Mouse (Mus musculus): ENCODE data around the gene F2.
"Not testable (repeated sequence)": the region's sequence is repeated elsewhere in the genome, so short reads cannot be mapped to it uniquely, and the experiment has no call there.

F2 gene

DNA sequence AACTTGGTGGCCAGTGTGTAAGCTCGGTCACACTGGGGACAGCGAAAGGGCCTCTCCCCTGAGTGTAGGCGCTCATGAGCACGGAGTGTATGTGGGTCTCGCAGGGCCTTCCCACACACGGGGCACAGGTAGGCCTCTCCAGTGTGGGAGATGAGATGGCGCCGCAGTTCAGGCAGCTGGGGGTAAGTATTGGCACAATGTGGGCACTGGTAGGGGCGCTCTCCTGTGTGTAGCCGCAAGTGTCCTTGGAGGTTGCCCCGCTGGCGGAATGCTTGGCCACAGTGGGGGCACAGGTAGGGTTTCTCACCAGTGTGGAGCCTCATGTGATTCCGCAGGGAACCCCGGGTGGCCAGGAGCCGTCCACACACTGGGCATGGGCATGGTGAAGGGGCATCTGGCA is 9.1 kb upstream of the F2 start:
- DNase-seq: no peak

DNA sequence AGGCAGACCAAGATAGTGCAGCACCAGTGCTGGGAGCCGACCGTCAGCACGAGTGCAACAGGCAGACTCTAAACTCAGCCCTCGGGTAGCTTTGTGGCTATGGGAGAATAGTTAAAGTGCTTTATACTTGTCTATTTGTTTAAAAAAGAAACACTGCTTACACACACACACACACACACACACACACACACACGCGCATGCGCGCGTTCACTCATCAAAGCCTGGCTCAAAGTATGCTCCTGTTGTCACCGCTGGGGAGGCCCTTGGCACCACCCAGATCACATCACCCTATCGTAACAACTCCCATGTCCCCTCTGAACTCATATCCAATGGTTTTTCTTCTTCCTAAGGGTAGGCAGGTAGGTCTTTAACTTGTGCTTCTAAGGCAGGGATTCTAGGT is 7.8 kb upstream of the F2 start:
- DNase-seq: no peak

DNA sequence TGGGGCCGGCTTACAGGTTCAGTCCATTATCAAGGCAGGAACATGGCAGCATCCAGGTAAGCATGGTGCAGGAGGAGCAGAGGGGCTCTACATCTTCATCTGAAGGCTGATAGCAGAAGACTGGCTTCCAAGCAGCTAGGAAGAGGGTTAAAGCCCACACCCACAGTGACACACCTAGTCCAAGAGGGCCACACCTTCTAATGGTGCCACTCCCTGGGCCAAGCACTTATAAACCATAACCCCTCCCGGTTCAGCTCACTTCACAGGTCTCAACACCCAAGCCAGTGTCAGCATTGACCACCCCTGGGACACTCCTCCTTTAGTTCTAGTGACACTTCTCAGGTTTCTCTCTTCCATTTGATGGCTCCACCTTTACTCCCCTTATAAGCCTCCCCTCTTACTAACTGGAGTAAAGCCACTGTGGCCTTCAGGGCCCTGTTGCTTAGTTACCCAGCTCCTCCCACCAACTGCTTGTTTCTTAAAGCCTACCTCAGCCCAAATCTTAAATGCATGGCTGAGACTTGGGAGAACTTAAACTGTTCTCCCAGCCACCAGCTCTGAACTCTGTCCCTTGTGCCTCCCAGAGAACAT is 6.7 kb upstream of the F2 start:
- no peak for DNase-seq

DNA sequence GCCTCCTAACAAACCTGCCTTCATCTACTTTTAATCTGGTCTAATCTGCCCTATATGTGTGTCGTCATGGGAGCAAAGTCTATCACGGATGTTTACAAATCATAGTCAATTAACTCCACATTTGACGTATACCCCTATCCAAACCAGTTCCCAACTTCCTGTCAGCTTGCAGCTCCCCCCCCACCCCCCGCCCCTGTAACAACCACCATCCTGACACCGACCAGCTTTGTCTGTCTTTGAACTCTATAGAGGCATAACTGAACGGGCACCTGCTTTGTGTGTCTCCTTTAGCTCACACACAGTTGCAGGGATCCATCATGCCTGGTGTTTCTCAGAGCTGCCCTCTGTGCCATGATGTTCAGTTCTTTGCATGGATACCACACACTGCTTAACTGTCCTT is 2.7 kb upstream of the F2 start:
- no peak for DNase-seq

DNA sequence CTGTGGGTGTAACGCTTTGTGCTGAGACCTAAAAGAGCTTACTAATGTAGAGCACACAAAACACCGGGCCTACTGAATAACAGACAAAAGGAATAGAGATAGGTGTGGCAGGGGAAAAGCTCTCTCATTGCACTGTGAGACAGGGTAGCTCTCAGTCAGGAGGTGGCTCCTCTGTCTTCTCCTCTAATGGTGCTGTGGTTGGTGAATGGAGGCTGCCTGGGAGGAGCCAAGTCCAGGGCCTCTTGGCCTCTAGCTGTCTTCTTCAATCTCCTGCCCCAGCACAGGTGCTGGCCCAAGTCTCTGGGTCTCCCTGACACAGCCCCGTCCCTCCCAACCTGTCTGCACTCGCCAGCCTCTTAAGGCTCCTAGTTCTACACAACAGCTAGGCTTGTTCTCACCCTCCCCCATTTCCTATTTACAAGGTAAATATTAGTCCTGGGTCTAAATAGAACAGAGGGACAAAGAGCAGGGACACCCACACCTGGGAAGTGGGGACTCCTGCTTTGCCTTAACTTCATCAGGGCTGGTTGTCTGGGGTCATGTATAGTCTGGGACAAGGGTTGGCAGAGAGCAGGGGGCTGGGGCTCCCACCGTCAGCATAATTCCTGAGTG is 619 bp upstream of the F2 start:
- no peak for DNase-seq

DNA sequence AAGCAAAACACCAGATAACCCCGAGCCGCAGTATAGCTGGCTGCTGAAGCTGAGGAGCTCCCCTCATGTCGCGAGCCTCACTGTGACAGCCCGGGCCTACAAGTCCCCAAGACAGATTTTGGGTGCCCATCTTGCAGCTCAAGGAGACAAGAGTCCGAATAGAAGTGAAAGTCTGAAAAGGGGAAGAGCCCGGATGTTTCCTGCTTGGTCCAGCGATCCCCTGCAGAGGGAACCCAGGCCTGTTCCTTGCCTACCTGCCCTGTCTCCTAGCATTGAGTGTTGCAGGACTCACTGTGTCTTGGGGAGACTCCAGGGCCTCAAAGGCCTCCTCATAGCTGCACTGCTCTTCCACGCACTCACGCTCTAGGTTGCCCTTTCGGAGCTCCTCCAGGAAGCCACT is 728 bp downstream of the F2 start:
- DNase-seq: no peak

DNA sequence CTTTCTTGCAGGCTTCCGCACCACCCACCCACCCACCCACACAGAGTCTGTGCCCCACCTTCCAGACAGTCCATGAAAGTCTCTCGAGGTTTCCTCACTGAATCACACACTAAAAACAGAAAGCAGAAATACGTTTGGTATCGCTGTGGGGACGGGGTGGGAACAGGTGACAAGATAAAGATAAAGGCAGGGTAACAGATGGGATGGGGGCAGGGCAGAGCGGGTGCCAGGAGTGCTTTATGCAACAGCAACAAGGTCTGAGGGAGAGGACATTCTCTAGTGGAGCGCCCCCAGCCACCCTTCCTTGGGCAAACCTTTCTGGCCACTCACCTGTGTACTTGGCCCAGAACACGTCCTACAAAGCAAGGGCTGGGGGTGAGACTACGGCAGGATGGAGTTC is 1.4 kb downstream of the F2 start:
- DNase-seq: no peak

DNA sequence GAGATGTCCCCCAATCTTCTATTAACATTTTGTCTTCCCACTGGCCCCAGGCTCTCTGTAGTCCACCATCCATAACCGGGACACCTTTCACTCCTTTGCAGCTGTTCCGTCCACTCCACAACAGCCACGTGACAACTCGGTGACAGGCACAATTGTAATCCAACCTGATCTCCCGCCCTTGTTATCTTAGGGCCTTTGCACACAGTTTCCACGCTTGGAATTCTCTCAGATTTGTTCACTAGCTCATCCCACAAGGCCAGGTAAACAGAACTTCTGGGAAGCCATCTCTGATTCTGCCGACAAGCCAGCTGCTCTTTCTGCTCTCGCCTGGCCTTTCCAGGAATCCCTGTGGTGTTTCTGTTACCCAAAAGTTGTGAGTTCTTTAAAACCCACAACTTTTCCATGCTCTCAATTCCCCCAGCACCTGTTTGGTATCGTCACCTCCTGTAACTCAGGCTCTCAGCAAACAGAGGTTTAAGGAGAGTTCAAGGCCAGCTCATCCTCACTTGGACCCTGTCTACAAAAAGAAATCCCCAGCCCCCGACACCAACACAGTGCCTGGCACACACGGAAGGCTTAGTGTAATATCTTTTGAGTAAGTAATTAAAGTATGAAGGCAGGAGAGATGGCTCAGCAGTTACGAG is 2.8 kb downstream of the F2 start:
- no peak for DNase-seq

DNA sequence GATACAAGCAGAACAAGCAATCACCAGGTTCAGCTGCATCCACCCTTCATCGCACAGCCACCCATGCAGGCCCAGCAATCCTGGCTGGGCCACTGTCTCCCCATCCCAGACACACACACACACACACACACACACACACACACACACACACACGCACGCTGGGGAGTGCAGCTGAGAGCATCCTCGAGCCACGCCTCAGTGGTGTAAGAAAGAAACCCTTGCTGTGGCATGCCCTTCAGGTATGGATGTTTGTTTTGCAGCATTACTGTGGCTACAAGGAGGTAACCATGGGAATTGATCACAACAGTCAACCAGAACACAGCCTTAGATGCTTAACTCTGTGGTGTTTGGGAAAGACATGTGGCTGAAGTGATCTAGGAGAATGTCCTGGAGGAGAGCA is 3.9 kb downstream of the F2 start:
- no peak for DNase-seq

DNA sequence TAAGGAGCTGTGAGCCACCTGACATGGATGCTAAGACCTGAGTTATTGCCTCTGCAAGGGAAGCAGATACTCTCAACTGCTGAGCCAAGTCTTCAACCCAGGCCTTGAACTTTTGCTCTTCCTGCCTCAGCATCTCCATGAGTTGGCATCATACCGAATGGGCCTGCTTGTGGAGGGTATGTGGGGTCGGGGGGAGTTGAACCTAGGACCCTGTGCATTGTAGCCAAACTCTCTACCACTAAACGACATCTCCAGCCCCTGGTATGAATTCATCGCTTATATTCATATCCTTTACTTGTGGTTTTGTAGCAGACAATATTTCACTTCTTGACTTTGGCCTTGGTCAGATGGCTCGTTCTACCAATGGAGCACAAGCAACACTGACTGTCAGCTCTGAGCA is 4.4 kb downstream of the F2 start:
- no peak for DNase-seq

DNA sequence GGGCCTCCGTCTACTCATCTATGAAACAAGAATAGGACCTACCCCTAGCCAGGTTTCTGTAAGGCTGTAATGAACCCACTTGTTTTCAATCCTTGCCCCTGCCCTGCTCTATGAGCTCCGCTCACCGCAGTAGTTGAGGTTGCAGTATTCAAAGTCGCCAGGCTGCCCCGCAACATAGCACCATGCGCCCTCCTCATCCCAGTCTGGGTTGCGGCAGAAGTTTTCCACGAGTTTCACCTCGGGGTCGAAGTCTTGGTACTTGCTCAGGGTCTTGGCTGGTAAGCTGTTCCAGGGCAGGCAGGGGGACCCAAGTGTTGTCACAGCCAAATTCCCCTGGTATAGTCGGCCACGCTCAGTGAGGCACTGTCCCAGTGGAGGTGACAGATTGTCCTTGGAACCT is 5.8 kb downstream of the F2 start:
- no peak for DNase-seq

DNA sequence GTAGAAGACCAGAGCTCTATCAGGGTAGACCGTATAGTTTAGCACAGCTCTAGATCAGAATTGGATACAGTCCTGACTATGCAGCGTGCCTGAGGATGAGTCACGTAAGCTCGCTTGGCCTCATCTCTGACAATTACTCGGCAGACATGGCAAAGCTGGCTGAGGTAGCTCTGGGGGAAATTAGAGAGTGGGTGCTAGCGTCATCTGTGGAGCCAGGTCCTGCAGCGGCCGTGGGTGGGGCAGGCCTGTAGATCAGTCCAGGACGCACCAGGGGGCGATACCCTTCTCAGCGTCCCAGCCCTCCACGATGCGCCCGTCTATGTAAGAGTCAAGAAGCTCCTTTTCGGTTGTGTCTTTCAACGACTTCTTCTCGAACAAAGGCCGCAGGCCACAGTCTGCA is 6.5 kb downstream of the F2 start:
- DNase-seq: peak; percentile 64

DNA sequence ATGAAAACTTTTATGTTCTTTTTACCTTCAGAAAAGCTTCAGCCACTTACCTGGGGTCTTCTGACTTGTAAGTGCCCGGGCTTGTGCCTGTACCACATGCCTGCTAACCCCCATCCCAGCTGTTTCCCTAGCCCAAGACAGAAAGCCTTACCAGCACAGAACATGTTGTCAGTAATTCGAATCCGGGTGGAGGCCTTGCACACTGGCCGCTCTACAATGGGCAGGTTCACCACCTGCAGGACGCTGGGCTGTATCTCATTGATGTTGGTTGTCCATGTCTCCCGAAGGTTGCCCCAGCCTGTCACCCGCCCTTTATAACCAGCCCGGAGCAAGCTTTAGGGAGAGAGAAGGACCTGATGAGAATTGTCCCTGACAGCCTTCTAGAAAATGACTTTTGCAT is 8.0 kb downstream of the F2 start:
- DNase-seq: no peak

DNA sequence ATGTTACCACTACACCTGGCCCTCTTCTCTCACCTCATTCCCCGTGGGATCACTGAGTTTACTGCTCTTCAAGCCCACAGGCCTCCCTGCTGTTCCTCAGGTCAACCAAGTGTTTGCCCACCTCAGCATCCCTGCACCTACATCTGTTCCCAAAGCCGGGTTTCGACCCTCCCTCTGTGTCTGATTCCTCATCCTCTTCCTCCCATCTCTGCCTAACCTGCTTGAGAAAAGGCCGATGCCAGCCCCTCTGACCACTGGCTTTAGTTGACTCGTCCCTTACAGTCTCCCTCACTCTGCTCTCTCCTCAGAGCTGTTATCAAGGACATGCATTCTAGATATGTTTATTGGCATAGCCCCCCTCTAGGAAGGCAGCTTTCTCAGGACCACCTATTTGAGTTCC is 8.7 kb downstream of the F2 start:
- DNase-seq: no peak

DNA sequence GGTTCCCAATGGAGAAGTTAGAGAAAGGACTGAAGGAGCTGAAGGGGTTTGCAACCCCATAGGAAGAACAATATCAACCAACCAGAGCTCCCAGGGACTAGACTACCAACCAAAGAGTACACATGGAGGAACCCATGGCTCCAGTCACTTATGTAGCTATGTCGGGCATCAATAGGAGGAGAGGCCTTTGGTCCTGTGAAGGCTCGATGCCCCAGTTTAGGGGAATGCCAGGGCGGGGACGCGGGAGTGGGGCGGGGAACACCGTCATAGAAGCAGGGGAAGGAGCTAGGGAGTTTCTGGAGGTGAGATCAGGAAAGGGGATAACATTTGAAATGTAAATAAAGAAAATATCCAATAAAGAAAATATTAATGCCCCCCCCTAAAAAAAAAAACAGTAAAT is 12.8 kb downstream of the F2 start:
- not testable (repeated sequence) for DNase-seq

DNA sequence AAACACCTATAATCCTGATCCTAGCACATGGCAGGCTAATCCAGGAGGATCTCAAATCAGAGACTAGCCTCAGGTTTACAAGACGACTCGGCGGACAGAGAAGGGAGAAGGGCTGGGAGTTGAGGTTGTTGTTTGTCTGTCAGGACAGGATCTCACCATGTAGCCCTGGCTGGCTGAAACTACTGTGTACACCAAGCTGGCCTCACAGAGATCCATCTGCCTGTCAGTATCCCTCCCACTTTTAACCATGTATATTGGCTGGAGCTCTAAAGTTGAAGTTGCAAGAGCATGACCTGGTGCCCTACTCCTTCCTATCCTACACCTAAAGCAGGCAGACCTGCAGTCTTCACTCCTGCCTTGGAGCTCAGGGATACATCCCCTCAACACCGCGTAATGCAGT is 13.9 kb downstream of the F2 start:
- DNase-seq: no peak

DNA sequence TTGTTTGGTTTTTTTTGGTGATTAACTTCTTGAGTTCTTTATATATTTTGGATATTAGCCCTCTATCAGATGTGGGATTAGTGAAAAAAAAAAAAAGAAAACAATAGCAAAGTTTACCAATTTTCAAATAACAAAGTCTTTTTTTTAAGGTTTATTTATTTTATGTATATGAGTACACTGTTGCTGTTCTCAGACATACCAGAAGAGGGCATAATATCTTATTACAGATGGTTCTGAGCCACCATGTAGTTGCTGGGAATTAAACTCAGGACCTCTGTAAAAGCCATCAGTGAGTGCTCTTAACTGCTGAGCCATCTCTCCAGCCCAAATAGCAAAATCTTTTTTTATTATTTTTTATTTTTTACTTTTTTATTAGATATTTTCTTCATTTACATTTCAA is 26.8 kb downstream of the F2 start:
- DNase-seq: not testable (repeated sequence)

DNA sequence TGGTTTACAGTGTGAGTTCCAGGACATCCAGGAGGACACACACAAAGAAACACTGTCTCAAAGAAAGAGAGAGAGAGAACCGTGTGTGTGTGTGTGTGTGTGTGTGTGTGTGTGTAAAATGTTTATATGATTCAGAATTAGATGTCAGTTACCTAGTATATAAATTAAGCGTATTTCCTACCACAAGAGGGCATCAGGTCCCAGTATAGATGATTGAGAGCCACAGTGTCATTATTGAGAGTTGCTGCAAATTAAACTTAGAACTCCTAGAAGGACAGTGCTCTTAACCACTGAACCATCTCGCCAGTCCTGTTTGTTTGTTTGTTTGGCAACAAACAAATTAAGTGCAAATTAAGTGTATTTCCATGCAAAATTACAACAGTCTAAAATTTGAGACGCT is 33.8 kb downstream of the F2 start:
- no peak for DNase-seq

DNA sequence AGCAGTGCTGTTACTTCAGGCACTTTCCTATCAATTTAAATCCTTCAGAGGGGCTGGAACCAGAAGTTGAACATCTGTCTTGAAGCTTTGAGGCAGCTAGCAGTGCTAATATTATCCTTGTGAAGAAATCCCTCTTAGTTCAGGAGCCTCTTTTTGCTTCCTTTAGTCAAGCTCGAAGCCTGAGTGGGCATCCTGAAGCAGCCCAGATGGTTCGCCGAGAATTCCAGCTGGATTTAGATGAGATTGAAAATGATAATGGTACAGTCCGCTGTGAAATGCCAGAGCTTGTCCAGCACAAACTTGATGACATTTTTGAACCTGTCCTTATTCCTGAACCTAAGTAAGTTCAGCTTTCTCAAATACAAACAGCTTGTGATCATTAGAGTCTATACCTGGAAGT is 35.7 kb downstream of the F2 start:
- peak; percentile 35 for DNase-seq

DNA sequence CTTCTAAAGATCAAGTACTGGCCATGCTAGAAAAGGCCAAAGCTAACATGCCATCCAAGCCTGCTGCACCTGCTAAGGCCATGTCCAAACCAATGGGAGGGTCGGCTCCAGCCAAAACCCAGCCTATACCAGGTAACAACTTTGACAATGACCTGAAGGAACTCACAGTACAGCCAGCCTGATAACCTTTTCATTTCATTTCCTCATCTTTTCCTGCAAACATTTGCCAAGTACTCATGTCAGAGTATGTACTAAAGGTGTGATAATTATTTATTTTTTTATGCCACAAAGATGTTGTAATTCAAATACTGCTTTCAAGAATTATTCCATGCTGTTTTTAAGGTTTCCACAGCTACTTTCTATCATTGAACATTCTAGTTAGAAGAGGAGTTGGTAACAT is 50.0 kb downstream of the F2 start:
- no peak for DNase-seq

DNA sequence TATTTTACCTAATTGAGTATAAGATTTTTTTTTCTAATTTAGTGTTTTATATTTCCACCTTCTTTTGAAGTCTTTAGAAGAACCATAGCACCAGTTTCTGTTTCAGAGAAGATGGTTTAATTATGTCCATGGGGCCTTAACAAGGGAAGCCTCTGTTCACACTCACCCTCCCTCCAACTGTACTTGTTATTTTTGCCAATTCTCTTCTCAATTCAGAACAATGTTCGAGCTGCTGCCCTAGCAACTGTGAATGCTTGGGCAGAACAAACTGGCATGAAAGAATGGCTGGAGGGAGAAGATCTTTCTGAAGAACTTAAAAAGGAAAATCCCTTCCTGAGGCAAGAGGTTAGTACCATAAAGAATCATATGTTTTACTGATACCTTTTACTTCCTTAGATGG is 55.3 kb downstream of the F2 start:
- DNase-seq: peak; percentile 43
